Mouse (Mus musculus) splenic B cell, adult 2 months (primary cell): ENCODE data around the gene Gnat1.
"Not testable (repeated sequence)": the region's sequence is repeated elsewhere in the genome, so short reads cannot be mapped to it uniquely, and the experiment has no call there.

Experiments used
- DNase-seq: peaks from one replicate; pipeline ENCODE4 v3.0.0-alpha.2; 2011; ENCODE audit warnings: low read depth, low spot score
- H3K27me3 ChIP-seq: 2 replicates; pipeline ENCODE4 v1.6.1; 2012; ENCODE audit warnings: mild to moderate bottlenecking, low read length, moderate library complexity, mixed read lengths; ENCODE audit not compliant: control insufficient read depth, poor library complexity, insufficient read depth, severe bottlenecking
- H3K36me3 ChIP-seq: 2 replicates; pipeline ENCODE4 v1.6.1; 2012; ENCODE audit warnings: mild to moderate bottlenecking, low read length, moderate library complexity, mixed read lengths; ENCODE audit not compliant: control insufficient read depth, poor library complexity, insufficient read depth, severe bottlenecking

Gnat1 gene

DNA sequence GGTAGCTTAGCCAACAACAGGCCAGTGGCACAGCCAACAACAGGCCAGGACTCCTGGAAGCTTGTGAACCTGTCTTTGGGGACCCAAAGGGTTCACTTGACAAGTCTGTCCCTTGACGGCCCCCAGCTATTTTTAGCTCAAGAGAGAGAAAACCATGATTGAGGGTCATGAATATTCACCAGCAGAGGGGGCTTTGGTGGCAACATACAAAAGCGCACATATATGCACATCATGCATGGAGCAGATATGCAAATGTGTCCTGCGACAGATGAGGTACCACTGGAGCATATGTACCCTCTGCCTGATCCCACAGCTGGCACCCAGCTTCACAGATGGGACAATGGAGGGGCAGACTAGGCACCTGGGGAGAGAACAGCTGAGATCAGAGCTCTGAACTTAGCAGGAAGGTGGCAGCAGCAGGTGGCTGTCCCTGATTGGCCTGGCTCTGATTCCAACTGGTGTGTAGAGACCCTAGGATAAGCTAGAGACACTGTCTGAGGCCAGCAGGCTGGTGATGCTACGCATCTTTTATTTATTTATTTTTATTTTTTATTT, 14.0 kb upstream of the Gnat1 start:
- no peak for DNase-seq
- Histone ChIP-seq H3K27me3 (no peaks in the 10 kb centered on the region), H3K36me3 (no peaks in the 10 kb centered on the region)

DNA sequence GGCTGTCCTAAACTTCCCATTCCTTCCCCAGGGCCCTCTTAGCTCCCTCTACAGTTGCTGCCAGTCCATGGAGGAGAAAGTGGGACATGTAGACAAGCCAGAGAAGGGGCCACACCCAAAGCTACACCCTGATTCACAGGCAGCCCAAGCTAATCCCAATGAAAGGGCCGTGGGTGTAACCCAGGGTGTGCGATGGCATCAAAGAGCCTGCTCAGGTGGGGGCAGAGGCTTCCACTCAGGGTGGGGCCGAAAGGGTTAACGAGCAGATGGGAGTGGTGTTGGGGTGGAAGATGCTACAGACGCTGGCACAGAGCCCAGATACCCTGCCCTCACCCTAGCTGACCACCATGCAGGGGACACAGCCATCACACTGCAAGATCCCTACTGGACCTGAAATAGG, 13.3 kb upstream of the Gnat1 start:
- DNase-seq: no peak
- no peaks in the 10 kb centered on the region for H3K27me3 ChIP-seq
- H3K36me3 ChIP-seq: no peaks in the 10 kb centered on the region

DNA sequence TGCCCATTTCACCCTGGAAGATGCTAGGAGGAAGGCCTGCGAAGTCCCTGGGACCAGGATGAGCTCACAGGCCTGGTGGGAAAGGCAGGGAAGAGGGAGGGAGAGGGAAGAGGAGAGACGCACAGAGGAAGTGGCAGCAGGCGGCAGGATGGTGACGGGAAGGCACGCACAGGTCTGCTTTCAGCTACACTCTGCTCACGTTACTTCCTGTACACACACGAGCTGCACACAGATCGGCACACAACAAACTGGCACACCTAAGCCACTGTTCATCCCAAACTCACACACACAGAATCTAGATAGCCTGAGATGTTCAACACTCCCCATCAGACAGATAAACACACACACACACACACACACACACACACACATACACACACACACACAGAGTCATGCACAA, 10.9 kb upstream of the Gnat1 start:
- no peak for DNase-seq
- H3K36me3 ChIP-seq: no peaks in the 10 kb centered on the region
- H3K27me3 ChIP-seq: no peaks in the 10 kb centered on the region

DNA sequence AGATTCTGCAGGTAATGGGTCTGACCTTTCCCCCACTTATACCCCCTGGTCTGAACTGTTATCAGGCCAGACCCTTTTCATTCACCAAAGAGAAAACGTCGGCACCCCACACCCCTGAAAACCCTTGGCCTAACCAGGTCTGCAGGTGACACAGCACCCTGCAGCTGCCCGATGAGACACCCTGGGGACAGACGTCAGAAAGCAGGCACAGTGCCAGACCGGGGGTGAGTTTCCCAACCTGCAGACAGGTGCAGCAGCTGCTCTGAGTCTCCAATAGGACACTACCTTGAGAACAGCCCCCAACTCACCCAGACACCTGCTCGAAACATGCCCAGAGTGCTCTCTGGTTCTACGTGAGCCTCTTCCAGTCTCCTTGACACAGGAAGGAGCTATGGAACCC, 9.4 kb upstream of the Gnat1 start:
- DNase-seq: no peak
- Histone ChIP-seq H3K27me3 (no peaks in the 10 kb centered on the region), H3K36me3 (no peaks in the 10 kb centered on the region)

GRCm38 (mm10) chr9:107688415-107688814, 8.9 kb upstream of the Gnat1 start:
- H3K36me3 ChIP-seq: no peaks in the 10 kb centered on the region
- DNase-seq: no peak
- no peaks in the 10 kb centered on the region for H3K27me3 ChIP-seq

GRCm38 (mm10) chr9:107685231-107685981, 5.9 kb upstream of the Gnat1 start:
- Histone ChIP-seq H3K27me3 (no peaks in the 10 kb centered on the region), H3K36me3 (no peaks in the 10 kb centered on the region)
- peak; percentile 40 for DNase-seq

GRCm38 (mm10) chr9:107682405-107682804, 2.9 kb upstream of the Gnat1 start:
- no peak for DNase-seq
- Histone ChIP-seq H3K27me3 (no peaks in the 10 kb centered on the region), H3K36me3 (no peaks in the 10 kb centered on the region)

GRCm38 (mm10) chr9:107678861-107679260, 651 bp downstream of the Gnat1 start:
- no peak for DNase-seq

GRCm38 (mm10) chr9:107677819-107678526, 1.5 kb downstream of the Gnat1 start:
- not testable (repeated sequence) for H3K36me3 ChIP-seq, H3K27me3 ChIP-seq
- peak; percentile 92 for DNase-seq

More at GRCm38 (mm10) chr9:107678861-107679260, 651 bp downstream of the Gnat1 start:
- Histone ChIP-seq H3K36me3 (no peaks in the 10 kb centered on the region), H3K27me3 (no peaks in the 10 kb centered on the region)

DNA sequence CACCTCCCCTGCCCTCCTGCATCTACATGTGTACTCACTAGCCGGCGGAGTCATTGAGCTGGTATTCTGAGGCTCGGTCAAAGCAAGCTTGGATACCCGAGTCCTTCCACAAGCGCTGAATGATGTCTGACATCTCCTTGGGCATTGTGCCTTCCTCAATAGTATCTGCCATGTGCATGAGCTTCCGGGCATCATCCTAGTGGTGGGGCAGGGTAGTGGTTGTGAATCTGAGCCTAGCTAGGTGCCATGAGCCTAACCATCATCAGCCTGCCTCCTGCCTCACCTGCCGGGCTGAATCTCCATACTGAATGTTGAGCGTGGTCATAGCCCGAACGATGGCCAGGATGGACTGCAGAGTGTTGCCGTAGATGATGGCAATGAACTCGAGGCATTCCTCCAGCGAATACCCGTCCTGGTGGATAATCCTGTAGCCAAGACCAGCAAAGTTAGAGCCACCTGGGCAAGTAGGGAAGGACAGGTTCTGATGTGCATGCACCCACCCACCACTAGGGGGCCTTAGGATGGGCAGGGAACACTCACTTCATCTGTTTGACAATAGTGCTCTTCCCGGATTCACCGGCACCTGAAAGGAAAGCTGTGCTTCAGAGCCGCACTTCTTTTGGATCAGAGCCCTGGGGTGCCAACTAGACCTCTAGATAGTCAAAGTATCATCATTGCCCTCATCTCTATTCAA, 2.3 kb downstream of the Gnat1 start:
- H3K36me3 ChIP-seq: no peaks in the 10 kb centered on the region
- DNase-seq: peak; percentile 76
- H3K27me3 ChIP-seq: no peaks in the 10 kb centered on the region

DNA sequence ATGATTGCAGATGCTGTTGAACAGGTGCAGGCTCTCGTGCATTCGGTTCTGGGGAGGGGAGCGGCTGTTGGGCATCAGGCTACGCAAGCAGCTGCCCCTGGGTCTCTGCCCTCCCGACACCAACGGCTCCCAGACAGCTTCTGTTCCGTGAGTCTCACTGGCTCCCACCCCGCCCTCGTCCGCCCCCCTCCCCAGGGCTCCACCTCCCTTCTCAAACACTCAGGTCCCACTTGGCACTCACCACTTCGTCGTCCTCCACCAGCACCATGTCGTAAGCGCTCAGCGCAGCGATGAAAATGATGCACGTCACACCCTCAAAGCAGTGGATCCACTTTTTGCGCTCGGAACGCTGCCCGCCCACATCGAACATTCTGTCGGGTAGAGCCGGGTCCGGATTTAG, 3.2 kb downstream of the Gnat1 start:
- Histone ChIP-seq H3K27me3 (no peaks in the 10 kb centered on the region), H3K36me3 (no peaks in the 10 kb centered on the region)
- peak; percentile 55 for DNase-seq

- DNase-seq: peak; percentile 72
- no peaks in the 10 kb centered on the region for H3K27me3 ChIP-seq
These were observed 3.7 kb downstream of the Gnat1 start for GRCm38 (mm10) chr9:107675671-107676301.

GRCm38 (mm10) chr9:107674609-107675429, 4.7 kb downstream of the Gnat1 start:
- Histone ChIP-seq H3K27me3 (no peaks in the 10 kb centered on the region), H3K36me3 (no peaks in the 10 kb centered on the region)
- DNase-seq: no peak

More at GRCm38 (mm10) chr9:107675671-107676301, 3.7 kb downstream of the Gnat1 start:
- no peaks in the 10 kb centered on the region for H3K36me3 ChIP-seq

DNA sequence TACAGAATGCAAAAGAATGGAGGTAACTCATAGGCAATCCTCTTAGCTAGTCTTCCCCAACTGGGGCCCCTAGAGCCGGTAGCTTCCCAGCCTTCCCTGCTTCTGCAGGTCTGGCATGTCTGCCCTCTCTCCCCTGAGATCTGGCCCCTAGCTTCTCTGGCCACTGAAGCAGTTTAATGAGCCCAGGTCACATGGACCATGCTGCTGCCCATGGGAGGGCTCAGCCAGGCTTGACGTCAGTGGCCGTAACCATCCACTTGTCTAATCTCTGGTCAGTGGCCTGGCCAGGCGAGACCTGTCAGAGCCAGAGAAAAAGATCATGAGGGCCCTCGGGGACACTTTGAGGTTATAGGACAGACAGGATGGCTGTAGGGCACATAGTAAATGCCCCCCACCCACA, 9.3 kb downstream of the Gnat1 start:
- Histone ChIP-seq H3K36me3 (no peaks in the 10 kb centered on the region), H3K27me3 (no peaks in the 10 kb centered on the region)
- no peak for DNase-seq
